Mouse (Mus musculus): Measurements from ENCODE around the gene Ggta1.

DNA sequence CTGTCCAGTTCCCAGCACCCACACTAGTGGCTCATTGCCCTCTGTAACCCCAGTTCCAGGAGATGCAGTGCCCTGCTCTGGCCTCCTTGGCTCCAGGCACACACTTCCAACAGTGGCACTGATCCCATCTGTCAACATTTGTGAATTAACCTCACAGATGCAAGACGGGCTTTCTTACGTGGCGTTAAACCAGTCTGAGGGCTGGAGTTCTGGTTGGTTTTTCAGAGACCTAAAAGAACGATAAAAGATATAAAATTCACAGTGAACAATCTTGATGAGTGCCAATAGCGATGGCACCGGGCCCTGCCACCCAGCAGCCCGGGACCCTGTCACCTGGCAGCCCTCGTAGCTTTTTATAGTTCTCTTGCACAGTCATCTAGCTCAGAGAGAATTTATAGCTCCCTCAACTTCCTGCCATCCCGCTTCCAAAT lies 77.6 kb downstream of the Ggta1 start:
- TF ChIP-seq CTCF (IDR thresholded peaks at IDR 0.05; ENCODE audit: insufficient read depth, low read depth, low read length) (no peak), POLR2A (IDR thresholded peaks at IDR 0.05; ENCODE audit: insufficient read depth, low read depth, low read length) (no peak)
